Mouse (Mus musculus) cerebellum, adult 11-12 months (tissue): ENCODE data around the gene Fndc8.

Source experiments
- DNase-seq: peaks from one replicate; pipeline ENCODE4 v3.0.0; 2022

Gene Fndc8

GRCm38 (mm10) chr11:82891936-82892335, at the start of gene Fndc8:
TSS of gene Fndc8 (plus strand) at chr11:82892124.
- no peak for DNase-seq

- no peak for DNase-seq
Observed at GRCm38 (mm10) chr11:82844771-82845414, 47.0 kb upstream of the Fndc8 start.

- DNase-seq = peak; percentile 29
Observed at GRCm38 (mm10) chr11:82845415-82846078, 46.4 kb upstream of the Fndc8 start.

- DNase-seq = no peak
Observed at GRCm38 (mm10) chr11:82846079-82846436, 45.9 kb upstream of the Fndc8 start.

GRCm38 (mm10) chr11:82846938-82847337, 45.0 kb upstream of the Fndc8 start:
- DNase-seq = no peak

- no peak for DNase-seq
Observed at GRCm38 (mm10) chr11:82847571-82848000, 44.3 kb upstream of the Fndc8 start.

GRCm38 (mm10) chr11:82850259-82850658, 41.7 kb upstream of the Fndc8 start:
- DNase-seq = no peak

- no peak for DNase-seq
Observed at GRCm38 (mm10) chr11:82852115-82852514, 39.8 kb upstream of the Fndc8 start.

- DNase-seq = no peak
Observed at GRCm38 (mm10) chr11:82852540-82852939, 39.4 kb upstream of the Fndc8 start.

GRCm38 (mm10) chr11:82852958-82853357, 39.0 kb upstream of the Fndc8 start:
- no peak for DNase-seq

GRCm38 (mm10) chr11:82854111-82854510, 37.8 kb upstream of the Fndc8 start:
- no peak for DNase-seq

GRCm38 (mm10) chr11:82855327-82855973, 36.5 kb upstream of the Fndc8 start:
- DNase-seq = no peak

GRCm38 (mm10) chr11:82856032-82856431, 35.9 kb upstream of the Fndc8 start:
- DNase-seq = no peak

- DNase-seq = no peak
Observed at GRCm38 (mm10) chr11:82857307-82857848, 34.5 kb upstream of the Fndc8 start.

GRCm38 (mm10) chr11:82860759-82861158, 31.2 kb upstream of the Fndc8 start:
- no peak for DNase-seq

- no peak for DNase-seq
Observed at GRCm38 (mm10) chr11:82861558-82861957, 30.4 kb upstream of the Fndc8 start.

GRCm38 (mm10) chr11:82862638-82863037, 29.3 kb upstream of the Fndc8 start:
- no peak for DNase-seq

- no peak for DNase-seq
Observed at GRCm38 (mm10) chr11:82863059-82863458, 28.9 kb upstream of the Fndc8 start.

GRCm38 (mm10) chr11:82863488-82863931, 28.4 kb upstream of the Fndc8 start:
- no peak for DNase-seq

GRCm38 (mm10) chr11:82865957-82866356, 26.0 kb upstream of the Fndc8 start:
- DNase-seq = no peak

GRCm38 (mm10) chr11:82866850-82867564, 24.9 kb upstream of the Fndc8 start:
- no peak for DNase-seq

- no peak for DNase-seq
Observed at GRCm38 (mm10) chr11:82867956-82868355, 24.0 kb upstream of the Fndc8 start.

GRCm38 (mm10) chr11:82869506-82870172, 22.3 kb upstream of the Fndc8 start:
- DNase-seq = no peak
